Mouse (Mus musculus) lung, postnatal 0 days (tissue): ENCODE measurements at regions not wholly inside any gene's neighbourhood (a gene's known extent, or its start where the extent isn't known, plus 50 kb on each side); places are given as distances from the start of the nearest gene placed in this dataset.

Experiments used
- CTCF ChIP-seq: IDR thresholded peaks from 2 replicates; pipeline ENCODE4 v1.5.1; 2016; ENCODE audit warnings: antibody characterized with exemption, mild to moderate bottlenecking
- EP300 ChIP-seq: IDR thresholded peaks from 2 replicates; pipeline ENCODE4 v1.6.1; 2016; ENCODE audit warnings: antibody characterized with exemption, mild to moderate bottlenecking, control low read depth

- no peak for TF ChIP-seq CTCF
- no peak for TF ChIP-seq EP300
These were observed 57.1 kb upstream of the Foxn2 start for GRCm38 (mm10) chr17:88383447-88383846.
